ENCODE assay signal across 15 mouse cellular contexts in genomic region chr19:21193461-21193860, GRCm38 (mm10).
DNase-seq lines count a peak whose midpoint lies in the region.
"Had no signal": no experiment of that assay in that cellular context is flagged by ENCODE, and none has a peak within 500 bp of the region (broad histone marks: within the 10 kb centered on the region; RNA-seq: fewer than 3 reads in every experiment).

No protein-coding gene starts in this region.

- intact Hi-C loops in heart, postnatal 25 days (cut with DNase I), result no loop called here

- peak; percentile 77 to 79 for DNase-seq in adrenal gland, adult (ENCODE audit: inconsistent age in 2 of 2, low spot score in 1 of 2)
- DNase-seq in adrenal gland, adult 18-20 months (ENCODE audit: low spot score in 2 of 2), result no peak
- peak; percentile 48 for DNase-seq in adrenal gland, adult 8-10 months
- no peak for DNase-seq in adrenal gland, postnatal 4 days (ENCODE audit: low spot score in 2 of 2)
- DNase-seq in adrenal gland, postnatal 10 days, result peak; percentile 54
- DNase-seq in adrenal gland, postnatal 36 days, result peak; percentile 49 to 52
- no peak for DNase-seq in heart, postnatal 25 days (ENCODE audit: low spot score)
- DNase-seq: B cell, adult 2 months; cerebellum, adult 11 months; cerebellum, adult 18-20 months; cerebellum, adult 8-10 months; cerebellum, adult 9-11 months; cerebellum, postnatal 14 days; cerebellum, postnatal 36 days; embryo, embryonic 11 days had no signal

Comparison
In these comparisons a context has a peak if more than half of its experiments do, and no peak if none do; other contexts are left out.
1. DNase-seq: peak in adrenal gland, adult (2 of 2), adrenal gland, adult 8-10 months (single experiment), adrenal gland, postnatal 10 days (single experiment) and adrenal gland, postnatal 36 days (2 of 2); none in adrenal gland, adult 18-20 months (0 of 2), adrenal gland, postnatal 4 days (0 of 2) and heart, postnatal 25 days (single experiment).